Mouse (Mus musculus) frontal cortex, postnatal 10 days (tissue): ENCODE results near the gene Tacc3.
A peak's percentile ranks its signal among the peaks of the same experiment; 100 is the strongest.

Experiments used
- DNase-seq, 2 experiments: peaks; one replicate each; pipeline ENCODE4 v3.0.0; 2022; ENCODE audit warnings: low spot score in 2 of 2, mixed read lengths in 1 of 2

Tacc3 gene

DNA sequence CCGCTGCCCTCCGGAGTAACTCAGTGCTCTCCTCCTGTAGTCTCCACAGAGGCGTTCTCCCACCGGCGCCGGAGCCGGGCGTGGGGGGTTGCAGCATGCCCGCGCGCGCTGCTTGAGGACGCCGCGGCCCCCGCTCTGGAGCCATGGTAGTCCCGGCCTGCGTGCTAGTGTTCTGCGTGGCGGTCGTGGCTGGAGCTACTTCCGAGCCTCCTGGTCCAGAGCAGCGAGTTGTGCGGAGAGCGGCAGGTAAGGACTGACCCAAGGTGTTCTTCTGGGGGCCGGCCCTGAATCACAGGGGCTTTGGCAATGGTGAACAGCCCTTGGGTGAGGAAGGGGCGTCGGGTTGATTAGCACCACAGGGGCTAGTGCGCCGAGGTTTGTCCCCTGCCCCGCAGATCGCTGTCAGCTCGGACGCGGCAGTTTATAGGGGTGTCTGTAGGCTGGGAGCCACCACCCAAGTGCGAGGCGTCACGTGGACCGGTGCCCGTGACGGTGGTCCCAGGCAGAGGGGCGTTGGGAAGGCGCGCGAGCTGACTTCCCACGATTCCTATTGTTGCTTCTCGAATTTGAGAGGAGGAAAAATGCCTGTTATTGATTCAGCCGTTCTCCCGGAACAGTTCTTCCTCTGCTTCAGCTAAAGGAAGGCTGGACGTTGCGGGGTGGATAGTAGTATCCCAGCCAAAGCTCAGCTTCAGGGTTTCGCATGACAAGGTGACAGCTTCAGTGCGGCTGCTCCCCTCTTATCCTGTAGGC is 64.5 kb downstream of the Tacc3 start:
- DNase-seq, result no peak

DNA sequence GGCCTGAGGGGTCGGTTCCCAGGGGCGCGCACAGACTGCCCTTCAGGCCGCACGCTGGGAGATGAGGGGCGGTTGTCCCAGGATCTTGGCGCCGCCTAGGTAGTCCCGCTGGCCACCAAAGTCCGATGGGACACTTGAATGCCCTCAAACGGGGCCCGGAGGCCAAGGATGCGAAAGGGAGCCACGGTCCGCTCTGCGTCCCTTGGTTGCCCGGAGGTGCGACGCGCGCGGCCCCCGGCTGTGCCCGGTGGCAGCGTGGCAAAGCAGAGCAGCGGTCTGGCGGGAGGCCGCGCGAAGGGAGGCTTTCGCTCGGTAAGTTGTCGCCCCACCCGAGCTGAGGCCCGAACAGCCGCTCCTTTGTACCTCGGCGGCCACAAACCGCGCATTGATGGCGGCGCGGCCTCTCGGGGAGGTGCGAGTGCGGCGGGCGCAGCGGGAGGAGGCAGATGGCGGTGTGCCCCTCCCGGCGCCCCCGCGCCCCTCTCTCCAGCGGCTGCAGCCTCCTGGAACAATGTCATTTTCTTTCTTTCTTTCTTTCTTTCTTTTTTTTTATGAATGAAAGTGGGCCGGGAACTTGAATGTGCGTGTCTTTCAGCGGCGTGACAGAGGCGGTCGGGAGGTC is 65.2 kb downstream of the Tacc3 start:
- no peak for DNase-seq

DNA sequence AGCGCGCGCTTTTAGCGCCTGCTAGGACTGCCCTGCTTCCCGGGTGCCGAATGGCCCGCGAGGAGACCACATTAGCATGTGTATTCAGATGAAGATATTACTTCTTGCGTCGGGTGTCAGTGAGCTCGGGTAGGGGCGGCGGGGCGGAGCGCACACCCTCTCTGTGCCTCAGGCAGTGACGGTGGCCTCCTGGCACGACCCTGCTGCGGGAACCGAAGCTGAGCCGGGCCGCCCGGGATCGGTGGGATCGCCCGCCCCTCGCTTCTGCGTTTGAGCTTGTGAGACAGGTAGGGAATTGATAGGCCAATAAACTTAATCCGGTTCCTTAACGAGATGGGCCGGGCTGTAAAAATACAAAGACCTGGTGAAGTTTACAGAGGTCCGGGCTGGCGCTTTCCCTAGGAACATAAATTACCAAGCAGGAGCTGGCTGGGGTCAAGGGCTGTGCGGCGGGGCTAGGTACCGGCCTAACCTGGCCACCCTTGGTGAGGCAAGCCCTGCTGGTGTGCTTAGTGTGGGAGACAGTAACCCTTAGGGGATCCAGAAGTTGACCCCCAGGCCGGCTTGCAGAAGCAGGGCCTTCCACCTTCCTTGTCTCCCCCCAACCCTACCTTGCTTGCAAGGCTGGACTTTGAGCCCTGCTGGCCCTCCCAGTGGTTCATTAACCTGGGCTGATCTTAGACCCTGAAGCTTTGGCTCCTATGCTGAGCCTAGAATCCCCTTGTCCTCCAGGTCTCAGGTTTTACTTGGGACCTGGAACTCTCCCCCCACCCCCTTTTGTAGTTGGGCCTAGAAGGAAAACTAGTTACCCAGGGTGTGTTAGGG is 65.9 kb downstream of the Tacc3 start:
- DNase-seq, result no peak

DNA sequence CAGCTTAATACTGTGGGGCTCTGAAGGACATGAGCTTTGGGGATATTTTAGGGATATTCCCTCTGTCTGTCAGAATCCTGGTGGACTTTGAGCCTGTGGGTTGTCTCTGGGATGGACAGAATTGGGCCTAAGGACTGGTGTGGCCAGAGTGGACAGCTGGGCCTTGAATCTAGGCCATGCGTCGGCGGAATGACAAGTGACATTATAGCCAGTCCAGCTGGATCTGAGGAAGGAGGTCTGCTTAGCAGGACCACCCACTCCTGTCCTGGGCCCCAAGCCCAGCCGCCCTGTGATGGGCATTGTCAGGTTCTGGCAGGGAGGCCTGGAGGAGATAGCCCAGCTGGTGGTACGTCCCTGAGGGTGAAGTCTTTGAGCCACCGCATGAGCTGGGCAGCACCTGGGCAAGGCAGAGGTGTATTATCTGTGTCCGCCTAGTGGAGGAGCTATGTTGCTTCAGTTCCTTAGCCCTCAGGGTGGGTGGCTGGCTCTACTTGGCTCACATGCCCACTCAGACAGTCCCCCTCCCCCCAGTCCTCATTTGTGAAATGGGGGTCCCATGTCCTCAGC is 68.2 kb downstream of the Tacc3 start:
- DNase-seq, result peak; percentile 31 to 65

DNA sequence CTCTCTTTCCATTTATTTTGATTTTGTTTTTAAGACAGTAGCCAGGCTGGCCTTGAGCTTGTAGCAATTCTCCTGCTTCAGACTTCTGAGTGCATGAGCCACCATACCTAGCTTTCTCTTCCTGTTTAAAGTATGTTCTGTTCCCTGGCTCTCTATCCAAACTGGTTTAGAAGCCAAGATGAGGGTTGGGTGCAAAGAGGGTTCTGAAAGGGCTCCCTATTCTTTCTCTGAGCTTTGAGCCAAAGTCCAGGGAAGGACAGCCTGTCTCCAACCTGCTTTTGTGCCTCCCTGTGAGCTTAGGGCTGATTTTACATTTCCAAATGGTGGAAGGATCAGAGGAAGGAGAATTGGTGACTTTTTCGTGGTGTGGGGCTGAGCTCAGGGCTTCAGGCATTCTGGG is 69.0 kb downstream of the Tacc3 start:
- no peak for DNase-seq
